Mouse (Mus musculus) embryo, embryonic 11 days (tissue): Measurements from ENCODE around the gene Gpr119.
A peak's percentile ranks its signal among the peaks of the same experiment; 100 is the strongest.

Source experiments
- DNase-seq: peaks from one replicate; pipeline ENCODE4 v3.0.0-alpha.2; 2015

The Gpr119 gene

GRCm38 (mm10) chrX:48674171-48674570 lies at the start of gene Gpr119:
Gene Gpr119, minus strand, starts transcription at chrX:48674478.
- DNase-seq, result no peak

DNA sequence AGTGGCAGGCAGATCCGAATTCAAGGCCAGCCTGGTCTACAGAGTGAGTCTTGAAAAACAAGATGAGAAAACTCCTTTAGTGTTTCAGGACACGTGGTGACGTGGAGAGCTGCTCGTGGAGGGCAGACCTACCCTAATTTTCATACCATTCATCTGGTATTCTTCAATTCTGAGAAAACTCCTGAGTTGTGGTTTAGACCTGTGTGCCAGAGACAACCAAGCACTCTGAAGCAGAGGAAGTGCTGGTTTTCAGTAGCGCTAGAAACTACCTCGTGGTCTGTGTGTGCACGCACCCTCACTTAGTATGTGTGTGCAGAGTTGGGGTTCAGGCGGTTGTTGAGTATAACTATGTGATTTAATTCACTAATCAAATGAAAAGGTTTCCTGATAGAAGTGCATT lies 38.6 kb upstream of the Gpr119 start:
- DNase-seq, result no peak

- DNase-seq, result no peak
Measured at GRCm38 (mm10) chrX:48709701-48710100, 35.4 kb upstream of the Gpr119 start.

GRCm38 (mm10) chrX:48694864-48695371 lies 20.6 kb upstream of the Gpr119 start, which contains the start of gene Rbmx2:
Gene Rbmx2, plus strand, starts transcription at chrX:48695004.
- peak; percentile 94 for DNase-seq

- no peak for DNase-seq
Measured at GRCm38 (mm10) chrX:48694460-48694859, 20.2 kb upstream of the Gpr119 start.

- no peak for DNase-seq
Measured at GRCm38 (mm10) chrX:48683857-48684256, 9.6 kb upstream of the Gpr119 start.

DNA sequence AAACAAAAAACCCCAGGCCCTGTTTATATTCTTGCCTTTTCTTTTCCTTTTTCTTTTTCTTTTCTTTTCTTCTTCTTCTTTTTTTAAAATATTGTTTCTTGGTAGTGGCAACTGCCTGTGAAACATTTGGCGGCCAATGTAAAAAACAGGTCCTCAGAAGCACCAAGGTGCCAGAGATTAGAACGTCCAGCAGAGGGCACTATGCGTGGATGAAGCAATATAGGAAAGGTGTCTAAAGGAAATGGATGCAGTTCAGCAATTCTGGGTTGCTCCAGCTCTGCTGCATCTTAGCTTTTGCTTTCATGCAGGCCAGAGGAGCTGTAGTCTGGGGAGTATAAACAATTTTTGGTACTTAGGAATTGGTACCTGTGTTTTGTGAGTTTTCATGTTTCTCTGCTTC lies 9.2 kb upstream of the Gpr119 start:
- DNase-seq, result peak; percentile 64

- DNase-seq, result no peak
Measured at GRCm38 (mm10) chrX:48671714-48672113, 2.6 kb downstream of the Gpr119 start.

DNA sequence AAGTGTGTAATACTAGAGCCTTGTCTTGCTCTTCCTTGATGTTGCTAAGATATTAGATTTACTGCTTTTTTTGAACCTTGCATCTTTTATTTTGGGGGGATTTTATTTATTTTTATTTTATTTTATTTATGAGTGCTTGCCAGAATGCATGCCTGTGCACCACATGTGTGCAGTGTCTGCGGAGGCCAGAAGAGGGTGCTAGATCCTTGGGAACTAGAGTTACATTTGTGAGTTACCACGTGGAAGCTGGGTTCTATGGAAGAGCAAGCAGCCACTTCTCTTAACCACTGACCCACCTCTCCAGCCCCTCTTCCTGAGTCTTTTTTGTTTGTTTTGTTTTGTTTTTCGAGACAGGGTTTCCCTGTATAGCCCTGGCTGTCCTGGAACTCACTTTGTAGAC lies 4.7 kb downstream of the Gpr119 start:
- no peak for DNase-seq

GRCm38 (mm10) chrX:48666807-48667206 lies 7.5 kb downstream of the Gpr119 start:
- peak; percentile 51 for DNase-seq

DNA sequence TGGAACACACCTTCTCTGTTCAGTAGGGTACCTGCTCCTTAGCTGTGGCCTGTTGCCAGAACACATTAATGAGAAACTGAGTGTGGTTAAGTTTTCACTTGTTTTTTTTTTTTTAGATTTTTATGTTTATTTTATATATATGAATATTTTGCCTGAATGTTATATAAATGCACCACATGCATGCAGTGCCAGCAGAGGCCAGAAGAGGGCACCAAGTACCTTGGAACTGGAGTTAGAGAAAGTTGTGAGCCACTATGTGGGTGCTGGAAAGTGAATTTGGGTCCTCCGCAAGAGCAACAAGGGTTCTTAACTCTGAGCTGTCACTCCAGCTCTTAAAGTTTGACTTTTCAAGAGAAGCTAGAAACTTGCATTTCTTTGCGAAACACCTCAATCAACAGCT lies 30.2 kb downstream of the Gpr119 start:
- DNase-seq, result peak; percentile 1

DNA sequence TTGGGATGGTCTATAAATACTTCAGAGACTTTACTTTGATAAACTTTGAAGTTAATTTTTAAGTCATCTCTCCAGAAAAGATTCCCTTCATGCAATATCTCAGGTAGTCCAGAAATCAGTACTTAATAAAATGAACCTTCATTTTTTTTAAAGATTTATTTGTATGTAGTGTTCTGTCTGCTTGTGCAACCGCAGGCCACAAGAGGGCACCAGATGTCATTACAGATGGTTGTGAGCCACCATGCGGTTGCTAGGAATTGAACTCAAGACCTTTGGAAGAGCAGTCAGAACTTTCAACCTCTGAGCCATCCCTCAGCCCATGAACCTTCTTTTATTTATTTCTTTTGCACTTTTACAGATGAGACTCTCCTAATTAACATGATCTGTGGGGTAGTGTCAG lies 37.2 kb downstream of the Gpr119 start:
- DNase-seq, result no peak

DNA sequence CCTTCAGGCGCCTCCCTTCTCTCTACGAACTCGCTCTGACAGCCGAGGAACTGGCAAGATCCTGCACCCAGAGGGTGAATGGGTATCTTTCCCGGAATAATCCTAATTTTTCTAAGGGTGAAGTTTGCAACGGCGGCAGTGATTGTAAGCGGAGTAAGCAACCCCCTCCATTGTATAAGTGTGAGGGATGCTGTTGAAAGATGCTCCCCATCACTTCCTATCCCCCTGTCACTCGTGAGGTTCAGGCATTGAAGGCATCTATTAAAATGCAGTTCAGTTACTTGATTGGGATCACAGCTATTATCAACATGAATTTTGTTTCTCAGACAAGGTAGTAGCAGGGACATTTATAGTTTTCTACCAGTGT lies 50.2 kb downstream of the Gpr119 start:
- no peak for DNase-seq

GRCm38 (mm10) chrX:48623379-48624053 lies 50.8 kb downstream of the Gpr119 start, which contains the start of gene Slc25a14:
Gene Slc25a14, plus strand, starts transcription at chrX:48623413.
- peak; percentile 88 for DNase-seq

DNA sequence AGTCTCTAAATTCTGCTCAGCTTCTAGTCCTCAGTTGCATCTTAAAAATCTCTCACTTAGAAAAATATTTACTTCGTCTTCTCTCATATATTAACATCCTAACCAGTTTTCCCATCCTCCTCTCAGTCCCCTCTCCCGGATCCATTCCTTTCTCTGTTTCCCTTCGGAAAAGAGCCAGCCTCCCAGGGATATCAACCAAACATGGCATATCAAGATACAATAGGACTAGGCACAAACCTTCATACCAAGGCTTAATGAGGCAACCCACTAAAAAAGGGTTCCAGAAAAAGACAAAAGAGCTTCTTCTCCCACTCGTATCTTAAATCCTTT lies 51.3 kb downstream of the Gpr119 start:
- no peak for DNase-seq
